Mouse (Mus musculus) urinary bladder, postnatal 10 days (tissue): ENCODE results near the gene Olfr738.

Experiments
- DNase-seq: peaks from one replicate; pipeline ENCODE4 v3.0.0; 2022; ENCODE audit warnings: low spot score

The Olfr738 gene

DNA sequence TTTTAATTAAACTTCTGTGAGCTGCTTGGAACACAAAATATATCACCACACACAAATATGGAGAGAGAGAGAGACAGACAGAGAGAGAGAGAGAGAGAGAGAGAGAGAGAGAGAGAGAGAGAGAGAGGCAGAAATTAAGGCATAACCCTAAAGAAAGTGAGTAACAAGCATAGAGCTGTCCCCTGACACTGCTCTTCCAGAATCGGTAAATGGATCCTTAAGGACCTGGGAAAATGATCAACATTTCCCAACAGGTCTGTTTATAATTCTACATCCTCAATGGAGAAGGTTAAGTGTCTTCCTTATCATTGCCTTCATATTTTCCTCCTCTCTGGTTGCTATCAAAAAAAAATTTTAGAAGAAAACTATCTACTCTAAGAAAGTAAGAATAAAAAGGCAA, at the start of gene Olfr738:
TSS of gene Olfr738 (plus strand) at position 301 of the 400 bp plus-strand sequence.
- no peak for DNase-seq

DNA sequence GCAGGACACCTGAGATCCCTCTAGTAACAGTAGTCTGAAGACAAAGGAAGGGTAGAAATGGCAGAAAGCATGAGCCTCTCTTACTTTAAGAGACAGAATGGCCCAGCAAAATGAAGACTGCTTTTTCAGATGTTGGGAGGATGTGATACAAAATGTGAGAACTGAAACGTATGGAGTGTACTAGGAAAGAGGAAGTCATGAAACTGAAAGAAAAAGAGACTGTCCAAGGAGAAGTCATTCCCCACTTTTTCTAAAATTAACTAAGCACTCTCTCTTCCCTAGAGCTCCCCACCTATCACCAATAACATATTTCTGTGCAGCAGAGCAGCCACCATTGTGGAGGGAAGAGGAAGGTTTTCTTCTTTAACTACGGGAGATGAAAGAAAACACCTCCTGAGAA, 49.8 kb upstream of the Olfr738 start, which contains the start of gene Tlr11:
TSS of gene Tlr11 (plus strand) at position 322 of the 400 bp plus-strand sequence.
- DNase-seq: no peak

DNA sequence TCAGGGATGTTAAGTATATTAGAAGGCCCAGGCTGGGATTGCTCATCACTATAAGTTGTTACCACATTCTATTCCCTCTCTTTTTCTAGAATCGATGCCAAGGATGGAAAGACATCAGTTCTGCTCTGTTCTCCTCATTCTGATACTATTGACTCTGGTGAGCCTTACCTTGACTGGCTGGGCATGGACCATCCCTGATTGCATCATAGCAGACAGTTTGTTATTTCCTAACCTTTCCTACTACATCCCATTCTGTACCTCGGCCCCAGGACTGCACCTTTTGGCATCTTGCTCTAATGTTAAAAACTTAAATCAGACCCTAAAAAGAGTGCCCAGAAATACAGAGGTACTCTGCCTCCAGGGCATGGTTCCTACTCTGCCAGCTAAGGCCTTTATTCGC, 46.9 kb upstream of the Olfr738 start:
- DNase-seq: no peak

DNA sequence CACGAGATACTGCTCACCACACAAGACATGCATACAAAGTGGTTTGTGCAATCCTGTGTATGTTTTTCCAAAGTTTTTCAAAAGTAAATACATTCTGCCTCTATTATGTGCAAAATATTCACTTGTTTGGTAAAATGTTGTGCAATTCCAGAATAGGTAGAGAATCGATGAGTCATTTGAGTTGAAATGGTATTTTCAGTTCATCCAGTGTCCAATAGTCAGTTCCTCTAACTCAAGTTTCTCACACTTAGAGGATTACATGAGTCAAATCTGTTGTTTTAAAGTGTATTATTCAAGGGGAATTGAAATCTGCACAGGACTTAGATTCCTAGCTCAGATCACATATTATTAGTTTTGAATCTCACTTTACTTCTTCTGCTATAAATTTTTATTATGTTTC, 43.8 kb upstream of the Olfr738 start:
- DNase-seq: no peak

DNA sequence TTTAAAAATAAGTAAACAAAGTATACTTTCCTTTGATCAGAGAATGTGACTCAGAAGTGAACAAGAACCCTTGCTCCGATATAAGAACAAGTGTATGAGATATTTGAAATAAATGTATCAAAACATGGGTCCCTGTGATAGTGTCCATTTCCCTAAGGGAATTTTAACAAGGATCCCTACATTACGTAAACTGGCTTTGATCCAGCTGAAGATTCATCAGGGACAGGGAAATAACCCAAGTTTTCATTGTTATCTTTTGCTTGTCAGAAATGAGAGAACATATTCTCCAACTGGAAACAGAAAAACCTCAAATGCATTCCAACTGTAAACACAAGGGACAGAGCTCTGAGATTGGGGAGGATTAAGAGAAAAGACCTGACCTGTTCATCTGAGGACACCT, 26.5 kb upstream of the Olfr738 start, which contains the start of gene Olfr736:
TSS of gene Olfr736 (plus strand) at position 301 of the 400 bp plus-strand sequence.
- DNase-seq: no peak

DNA sequence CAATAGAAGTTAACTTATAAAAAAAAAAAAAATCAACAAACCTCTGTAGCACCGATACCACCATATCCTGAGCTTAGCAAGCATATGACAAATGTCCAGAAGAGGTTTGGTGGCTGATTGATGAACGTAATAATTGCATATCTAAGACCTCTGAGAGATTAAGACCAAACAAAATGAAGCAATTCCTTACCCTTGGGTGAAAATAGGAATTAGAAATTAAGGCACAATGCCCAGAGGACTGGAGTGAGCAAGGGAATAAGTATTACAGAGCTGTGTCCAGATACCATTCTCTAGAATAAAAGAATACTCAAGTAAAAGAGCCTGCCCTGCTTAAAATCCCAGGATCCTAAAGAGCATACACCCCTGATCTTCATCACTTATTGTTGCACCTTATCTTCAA, 11.0 kb downstream of the Olfr738 start, which contains the start of gene Olfr739:
TSS of gene Olfr739 (plus strand) at position 301 of the 400 bp plus-strand sequence.
- no peak for DNase-seq

DNA sequence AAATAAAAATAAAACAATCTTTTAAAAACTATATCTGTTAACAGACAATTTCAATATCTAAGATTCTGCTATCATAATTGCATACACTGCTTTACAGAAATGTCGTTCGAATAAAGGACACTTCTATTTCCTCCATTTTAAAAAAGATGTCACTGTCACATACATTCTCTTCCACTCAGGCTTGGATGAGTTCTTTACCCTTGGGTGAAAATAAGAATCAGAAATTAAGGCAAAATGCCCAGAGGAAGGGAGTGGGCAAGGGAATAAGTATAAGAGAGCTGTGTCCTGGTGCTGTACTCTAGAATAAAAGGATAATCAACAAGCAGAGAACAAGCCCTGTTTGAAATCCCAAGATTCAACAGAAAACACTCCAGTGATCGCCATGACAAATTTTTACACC, 37.9 kb downstream of the Olfr738 start, which contains the start of gene Olfr740:
TSS of gene Olfr740 (plus strand) at position 301 of the 400 bp plus-strand sequence.
- no peak for DNase-seq
